Mouse (Mus musculus) stomach, embryonic 15.5 days (tissue): ENCODE measurements around the gene Cbx2. TPM values are rescaled to one million over a fixed set of nuclear protein-coding genes. Genes with fewer than 3 reads are reported as not detected.
A peak's percentile ranks its signal among the peaks of the same experiment; 100 is the strongest.

Source experiments
- ATAC-seq: fragments of 200-750 bp; cut with Nextera tagmentation; 2 replicates; pipeline ENCODE4 v1.8.0; 2017; ENCODE audit warnings: low read depth, moderate number of reproducible peaks, moderate TSS enrichment; ENCODE audit not compliant: insufficient read depth, low FRiP score
- H3K27ac ChIP-seq: fragments of 300-500 bp; sonication (generic); 2 replicates; pipeline ENCODE4 v1.5.1; 2015; ENCODE audit warnings: mild to moderate bottlenecking, inconsistent platforms
- H3K27me3 ChIP-seq: fragments of 300-500 bp; sonication (generic); replicated peaks from 2 replicates; pipeline ENCODE4 v1.6.1; 2015; ENCODE audit warnings: inconsistent platforms
- H3K36me3 ChIP-seq: fragments of 300-500 bp; sonication (generic); 2 replicates; pipeline ENCODE4 v1.6.1; 2015; ENCODE audit warnings: inconsistent platforms
- H3K4me1 ChIP-seq: fragments of 300-500 bp; sonication (generic); 2 replicates; pipeline ENCODE4 v1.6.1; 2015; ENCODE audit warnings: inconsistent platforms
- H3K4me2 ChIP-seq: fragments of 300-500 bp; sonication (generic); 2 replicates; pipeline ENCODE4 v1.6.1; 2015; ENCODE audit warnings: mild to moderate bottlenecking, inconsistent platforms
- H3K4me3 ChIP-seq: fragments of 300-500 bp; sonication (generic); replicated peaks from 2 replicates; pipeline ENCODE4 v1.5.1; 2015; ENCODE audit warnings: inconsistent platforms
- H3K9ac ChIP-seq: fragments of 300-500 bp; sonication (generic); 2 replicates; pipeline ENCODE4 v1.6.1; 2015; ENCODE audit warnings: inconsistent platforms
- H3K9me3 ChIP-seq: fragments of 300-500 bp; sonication (generic); 2 replicates; pipeline ENCODE4 v1.6.1; 2016; ENCODE audit warnings: inconsistent platforms
- whole genome bisulfite sequencing: fragments of 180-500 bp; shearing (Covaris S2); methylation state at CpG from one replicate; pipeline ENCODE4 v1.1.7; 2015; 5-methylcytosine and 5-hydroxymethylcytosine counted together
- polyA plus RNA-seq: library from polyadenylated mRNA; unstranded; fragments of >200 nt; fragmentation: Nextera tagmentation; extraction: Ambion mirVana; gene quantifications from 2 replicates; pipeline ENCODE4 v1.2.1, GENCODE M21; 2015

Cbx2 gene
- polyA plus RNA-seq, 1 experiment from 2014 or later: 21.3 TPM

DNA sequence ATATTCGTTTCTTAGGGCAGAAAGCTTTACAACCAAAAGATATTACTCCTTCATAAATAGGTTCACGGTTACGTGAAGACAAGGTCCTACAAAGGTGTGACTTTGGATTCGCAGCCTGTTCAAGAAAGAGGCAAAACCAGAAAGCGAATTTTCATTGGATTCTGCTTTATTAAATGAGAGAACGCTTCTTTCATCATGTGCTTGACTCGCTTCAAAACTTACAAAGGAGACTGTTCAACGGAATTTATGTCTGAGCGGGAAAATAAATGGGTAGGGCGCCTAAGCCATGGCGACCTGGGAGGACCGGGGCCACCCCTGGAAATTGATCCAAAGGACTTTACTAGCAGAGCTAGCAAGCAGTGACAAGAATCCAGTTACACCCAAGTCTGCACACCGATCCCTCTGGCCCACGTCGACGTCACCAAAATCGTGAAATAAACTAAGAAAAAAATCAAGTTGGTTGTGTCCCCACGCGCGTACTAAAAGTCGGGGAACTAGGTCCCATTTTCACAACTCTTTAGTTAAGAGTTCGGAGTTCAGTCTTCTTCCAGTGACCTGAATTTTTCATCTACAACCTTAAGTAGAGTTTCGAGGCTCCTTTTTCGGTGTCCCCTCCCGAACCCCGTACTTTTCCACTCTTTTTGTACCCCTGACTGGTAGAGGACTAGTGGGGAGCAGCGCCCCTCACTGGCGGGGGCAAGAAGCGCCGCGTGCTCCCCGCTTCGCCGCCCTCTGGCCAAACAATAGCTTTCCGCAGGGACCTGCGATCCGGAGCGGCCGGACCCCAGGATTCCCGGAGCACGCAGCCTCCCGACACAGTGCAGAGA is 481 bp upstream of the Cbx2 start:
- H3K27me3 ChIP-seq: no peaks in the 10 kb centered on the region; the same call in 1 of the 2 replicates
- no peak for ATAC-seq
- peak overlapping the region; percentile 88 for H3K4me2 ChIP-seq
- WGBS: 4% methylated on average over 42 of the region's 42 CpGs
- H3K27ac ChIP-seq: peak overlapping the region; percentile 78
- H3K9ac ChIP-seq: peak overlapping the region; percentile 42
- peaks cover 35% of the 10 kb centered on the region for H3K4me1 ChIP-seq
- peak overlapping the region; percentile 73 for H3K4me3 ChIP-seq
- H3K9me3 ChIP-seq: no peaks in the 10 kb centered on the region
- no peaks in the 10 kb centered on the region for H3K36me3 ChIP-seq

DNA sequence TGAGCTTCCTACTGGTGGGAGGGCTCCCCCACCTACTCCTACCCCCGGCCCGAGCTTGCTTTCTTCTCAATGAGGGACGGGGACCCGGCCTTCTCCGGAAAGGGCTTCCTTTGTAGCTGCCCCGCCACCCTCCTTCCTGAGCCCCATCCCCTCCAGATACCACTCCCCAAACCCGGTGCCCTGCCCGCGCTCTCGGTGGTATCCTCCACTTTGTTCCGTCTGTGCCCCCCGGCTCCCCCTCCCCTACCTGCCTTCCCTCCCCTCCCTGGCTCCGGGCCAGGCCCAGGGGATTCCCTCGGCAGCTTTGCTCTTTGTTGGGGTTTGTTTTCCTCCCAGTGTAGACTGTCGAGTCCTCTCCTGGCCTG is 836 bp downstream of the Cbx2 start:
- Histone ChIP-seq H3K4me2 (peak overlapping the region; percentile 88), H3K27ac (peak overlapping the region; percentile 78), H3K9me3 (no peaks in the 10 kb centered on the region), H3K27me3 (no peaks in the 10 kb centered on the region; the same call in 1 of the 2 replicates), H3K4me3 (peak overlapping the region; percentile 73), H3K4me1 (peaks cover 35% of the 10 kb centered on the region), H3K36me3 (peaks cover 12% of the 10 kb centered on the region; the same call in 1 of the 2 replicates), H3K9ac (peak overlapping the region; percentile 62)
- no peak for ATAC-seq
- WGBS: 1% methylated on average over 15 of the region's 15 CpGs

- Histone ChIP-seq H3K4me3 (peak overlapping the region; percentile 73), H3K27me3 (no peaks in the 10 kb centered on the region; the same call in 1 of the 2 replicates), H3K4me2 (peak overlapping the region; percentile 88), H3K36me3 (peaks cover 19% of the 10 kb centered on the region; the same call in 1 of the 2 replicates), H3K9ac (peak overlapping the region; percentile 62; the same call in 1 of the 2 replicates), H3K4me1 (peaks cover 35% of the 10 kb centered on the region), H3K9me3 (no peaks in the 10 kb centered on the region), H3K27ac (peak overlapping the region; percentile 78)
- ATAC-seq: no peak
- WGBS: 4% methylated on average over 7 of the region's 7 CpGs
These were observed 1.5 kb downstream of the Cbx2 start for GRCm38 (mm10) chr11:119024260-119024659.

DNA sequence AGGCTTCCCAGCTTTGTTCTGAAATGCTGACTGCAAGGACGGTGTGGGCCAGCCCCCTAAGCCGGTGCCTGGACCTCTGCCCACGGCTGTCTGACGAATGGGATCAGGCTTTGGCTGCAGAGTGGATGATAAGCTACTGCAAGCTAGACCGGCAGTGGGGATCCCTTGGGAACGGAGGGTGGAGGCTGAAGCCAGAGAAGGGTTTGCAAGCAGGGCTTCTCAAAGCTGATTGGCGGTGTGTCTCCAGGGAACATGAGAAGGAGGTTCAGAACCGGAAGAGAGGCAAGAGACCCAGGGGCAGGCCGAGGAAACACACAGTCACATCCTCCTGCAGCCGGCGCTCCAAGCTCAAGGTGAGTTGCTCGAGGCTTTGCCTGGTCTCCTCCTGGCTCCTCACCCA is 3.4 kb downstream of the Cbx2 start:
- Histone ChIP-seq H3K4me3 (no peak overlapping the region), H3K9me3 (no peaks in the 10 kb centered on the region), H3K36me3 (peaks cover 33% of the 10 kb centered on the region; the same call in 1 of the 2 replicates), H3K4me1 (peaks cover 35% of the 10 kb centered on the region), H3K27me3 (no peaks in the 10 kb centered on the region; the same call in 1 of the 2 replicates), H3K27ac (no peak overlapping the region), H3K4me2 (0 out of 2 replicates have a peak overlapping the region, but pooled peaks have one; percentile 12), H3K9ac (no peak overlapping the region)
- 48% methylated on average over 12 of the region's 12 CpGs for WGBS
- no peak for ATAC-seq

- Histone ChIP-seq H3K4me3 (peak overlapping the region; percentile 27), H3K27ac (no peak overlapping the region), H3K27me3 (peaks cover 44% of the 10 kb centered on the region), H3K4me1 (peaks cover 36% of the 10 kb centered on the region), H3K9me3 (no peaks in the 10 kb centered on the region), H3K9ac (no peak overlapping the region), H3K4me2 (peak overlapping the region; percentile 54), H3K36me3 (peaks cover 22% of the 10 kb centered on the region; the same call in 1 of the 2 replicates)
- ATAC-seq: 0 out of 2 replicates have a peak, but pooled peaks have one; percentile 15
- 2% methylated on average over 26 of the region's 26 CpGs for WGBS
These were observed 11.3 kb downstream of the Cbx2 start for GRCm38 (mm10) chr11:119033874-119034558.

GRCm38 (mm10) chr11:119034635-119035034 is 11.9 kb downstream of the Cbx2 start:
- H3K4me3 ChIP-seq: peak overlapping the region; percentile 27
- peaks cover 18% of the 10 kb centered on the region; the same call in 1 of the 2 replicates for H3K36me3 ChIP-seq
- no peaks in the 10 kb centered on the region for H3K9me3 ChIP-seq
- peaks cover 47% of the 10 kb centered on the region for H3K27me3 ChIP-seq
- ATAC-seq: no peak
- H3K9ac ChIP-seq: no peak overlapping the region
- H3K4me2 ChIP-seq: peak overlapping the region; percentile 54
- WGBS: 9% methylated on average over 19 of the region's 19 CpGs
- H3K4me1 ChIP-seq: peaks cover 42% of the 10 kb centered on the region
- no peak overlapping the region for H3K27ac ChIP-seq

GRCm38 (mm10) chr11:119035094-119035685 is 12.4 kb downstream of the Cbx2 start:
- no peak overlapping the region for H3K27ac ChIP-seq
- H3K27me3 ChIP-seq: peaks cover 47% of the 10 kb centered on the region
- H3K4me1 ChIP-seq: peaks cover 47% of the 10 kb centered on the region
- no peaks in the 10 kb centered on the region for H3K9me3 ChIP-seq
- H3K4me2 ChIP-seq: no peak overlapping the region
- H3K9ac ChIP-seq: no peak overlapping the region
- peaks cover 13% of the 10 kb centered on the region; the same call in 1 of the 2 replicates for H3K36me3 ChIP-seq
- no peak overlapping the region for H3K4me3 ChIP-seq
- 6% methylated on average over 21 of the region's 21 CpGs for WGBS
- no peak for ATAC-seq

GRCm38 (mm10) chr11:119035686-119036165 is 13.0 kb downstream of the Cbx2 start:
- Histone ChIP-seq H3K27ac (no peak overlapping the region), H3K4me1 (peaks cover 50% of the 10 kb centered on the region), H3K36me3 (peaks cover 8% of the 10 kb centered on the region; the same call in 1 of the 2 replicates), H3K4me3 (no peak overlapping the region), H3K27me3 (peaks cover 47% of the 10 kb centered on the region), H3K9ac (no peak overlapping the region), H3K9me3 (no peaks in the 10 kb centered on the region), H3K4me2 (no peak overlapping the region)
- 16% methylated on average over 21 of the region's 21 CpGs for WGBS
- no peak for ATAC-seq

DNA sequence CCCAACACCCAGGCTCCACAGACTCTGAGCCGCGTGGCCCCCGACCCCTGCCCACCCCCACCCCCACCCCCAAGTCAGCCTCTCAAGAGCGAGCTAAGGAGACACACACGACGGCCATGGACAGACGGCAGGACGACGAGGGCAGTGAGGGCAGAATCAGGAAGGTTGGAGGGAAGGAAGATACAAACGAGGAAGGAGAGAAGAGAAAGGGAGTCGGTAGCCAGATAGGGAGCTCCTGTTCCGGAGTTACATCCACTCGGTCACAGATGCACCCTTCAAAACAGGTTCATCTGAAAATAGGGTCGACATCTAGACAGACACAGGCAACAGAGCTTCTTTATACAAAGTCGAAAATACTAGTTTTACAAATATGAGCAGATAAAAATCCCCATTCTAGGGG is 13.7 kb downstream of the Cbx2 start:
- WGBS: 16% methylated on average over 15 of the region's 15 CpGs
- Histone ChIP-seq H3K4me1 (peaks cover 54% of the 10 kb centered on the region), H3K27ac (no peak overlapping the region), H3K4me2 (no peak overlapping the region), H3K36me3 (peaks cover 8% of the 10 kb centered on the region; the same call in 1 of the 2 replicates), H3K9ac (no peak overlapping the region), H3K27me3 (peaks cover 49% of the 10 kb centered on the region), H3K4me3 (no peak overlapping the region), H3K9me3 (no peaks in the 10 kb centered on the region)
- ATAC-seq: no peak

GRCm38 (mm10) chr11:119036934-119037779 is 14.4 kb downstream of the Cbx2 start:
- Histone ChIP-seq H3K9ac (no peak overlapping the region), H3K9me3 (no peaks in the 10 kb centered on the region), H3K36me3 (peaks cover 8% of the 10 kb centered on the region; the same call in 1 of the 2 replicates), H3K27ac (no peak overlapping the region), H3K4me2 (peak overlapping the region; percentile 92), H3K4me1 (peaks cover 61% of the 10 kb centered on the region), H3K4me3 (peak overlapping the region; percentile 43), H3K27me3 (peaks cover 56% of the 10 kb centered on the region)
- WGBS: 4% methylated on average over 57 of the region's 57 CpGs
- no peak for ATAC-seq
